ENCODE assay signal across 8 mouse cellular contexts in the genomic region with DNA sequence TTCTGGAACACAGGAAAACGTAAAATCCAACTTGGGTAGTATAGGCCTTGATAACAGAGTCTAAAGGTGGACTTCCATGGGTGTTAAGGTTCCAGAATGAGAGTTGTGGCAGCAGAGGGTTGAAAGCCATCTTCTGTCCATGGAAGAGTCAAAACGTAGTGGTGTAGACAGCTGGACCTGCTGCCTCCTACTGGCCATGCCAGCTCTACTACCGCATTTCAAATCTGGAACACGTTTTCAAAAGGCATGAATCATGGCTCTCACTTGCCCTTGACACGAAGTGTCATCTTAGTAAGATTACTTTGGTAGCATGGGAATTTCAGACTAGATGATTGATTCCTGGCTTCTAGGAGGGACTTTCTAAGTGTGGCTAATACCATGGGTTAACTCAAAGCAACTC. TPM values are rescaled to one million over a fixed set of nuclear protein-coding genes. Genes with fewer than 3 reads are reported as not detected.
DNase-seq lines count a peak whose midpoint lies in the region; ATAC-seq and TF ChIP-seq lines count a peak whose summit lies in the region.

No protein-coding gene starts in this region.

- TF ChIP-seq CTCF in kidney, adult 2 months (conservative IDR thresholded peaks at IDR 0.05; ENCODE audit: insufficient read depth, insufficient read length, low read depth, low read length), result peak; percentile 64
- peak; percentile 42; the same call in 1 of the 2 replicates for TF ChIP-seq CTCF in spleen, adult 2 months (IDR thresholded peaks at IDR 0.05; ENCODE audit: extremely low read depth, insufficient read depth, insufficient read length, insufficient replicate concordance)

- H3K9me3 ChIP-seq in kidney, embryonic 16.5 days (ENCODE audit: low read length), result no peaks in the 10 kb centered on the region
- no peaks in the 10 kb centered on the region for H3K9me3 ChIP-seq in midbrain, embryonic 15.5 days

- H3K4me2 ChIP-seq in kidney, embryonic 16.5 days (replicated peaks; ENCODE audit: low read depth, low read length), result no peak overlapping the region
- no peak overlapping the region for H3K4me2 ChIP-seq in midbrain, embryonic 15.5 days

- H3K27me3 ChIP-seq in kidney, adult 2 months (replicated peaks; ENCODE audit: control insufficient read depth, insufficient read depth, low read length), result no peaks in the 10 kb centered on the region
- no peaks in the 10 kb centered on the region for H3K27me3 ChIP-seq in kidney, embryonic 16.5 days (ENCODE audit: insufficient read depth, low read length)
- no peaks in the 10 kb centered on the region for H3K27me3 ChIP-seq in spleen, adult 2 months (ENCODE audit: control insufficient read depth, insufficient read depth, low read length)
- H3K27me3 ChIP-seq in midbrain, embryonic 15.5 days (replicated peaks), result no peaks in the 10 kb centered on the region

- peak; percentile 36 for DNase-seq in kidney, adult 2 months
- peak; percentile 76 for DNase-seq in adrenal gland, adult 2 months
- DNase-seq in kidney, postnatal 36 days, result peak; percentile 29 to 64
- DNase-seq in spleen, adult 2 months (ENCODE audit: low read depth in 1 of 2, low spot score in 2 of 2), result peak in 1 of 2 experiments; percentile 52
- no peak for DNase-seq in frontal cortex, postnatal 14 days (ENCODE audit: low spot score in 2 of 2)
- DNase-seq in layer of hippocampus, adult 18-20 months (ENCODE audit: low spot score in 2 of 2), result no peak

- no peaks in the 10 kb centered on the region for H3K4me1 ChIP-seq in kidney, adult 2 months (ENCODE audit: control insufficient read depth, insufficient read depth, low read length)
- H3K4me1 ChIP-seq in kidney, embryonic 16.5 days (ENCODE audit: insufficient read depth, low read length), result 0 out of 2 replicates have a peak, but pooled peaks cover 4% of the 10 kb centered on the region
- no peaks in the 10 kb centered on the region; the same call in 1 of the 2 replicates for H3K4me1 ChIP-seq in spleen, adult 2 months (ENCODE audit: control insufficient read depth, insufficient read depth, insufficient read length)
- H3K4me1 ChIP-seq in midbrain, embryonic 15.5 days, result no peaks in the 10 kb centered on the region

- 42% methylated on average over 5 of the region's 5 CpGs for WGBS in kidney, adult 2 months
- 71% methylated on average over 5 of the region's 5 CpGs for WGBS in kidney, embryonic 16.5 days
- 37% methylated on average over 5 of the region's 5 CpGs for WGBS in spleen, adult 2 months
- 76% methylated on average over 5 of the region's 5 CpGs for WGBS in midbrain, embryonic 15.5 days

- ATAC-seq in kidney, embryonic 16.5 days (ENCODE audit: low FRiP score, low TSS enrichment), result no peak
- ATAC-seq in midbrain, embryonic 15.5 days (replicated peaks), result no peak

- H3K27ac ChIP-seq in kidney, adult 2 months (ENCODE audit: insufficient read depth, low read depth, low read length), result no peak overlapping the region
- H3K27ac ChIP-seq in kidney, embryonic 16.5 days (ENCODE audit: low read length), result no peak overlapping the region
- no peak overlapping the region for H3K27ac ChIP-seq in spleen, adult 2 months (ENCODE audit: insufficient read depth, low read length)
- no peak overlapping the region for H3K27ac ChIP-seq in midbrain, embryonic 15.5 days

- no peaks in the 10 kb centered on the region for H3K36me3 ChIP-seq in kidney, adult 2 months (ENCODE audit: control insufficient read depth, insufficient read depth, low read length)
- H3K36me3 ChIP-seq in kidney, embryonic 16.5 days (ENCODE audit: insufficient read depth, low read length), result no peaks in the 10 kb centered on the region
- H3K36me3 ChIP-seq in spleen, adult 2 months (ENCODE audit: control insufficient read depth, insufficient read depth, low read length), result no peaks in the 10 kb centered on the region
- no peaks in the 10 kb centered on the region for H3K36me3 ChIP-seq in midbrain, embryonic 15.5 days (replicated peaks)

- no peak overlapping the region for H3K4me3 ChIP-seq in kidney, adult 2 months (ENCODE audit: insufficient read depth, low read depth, low read length)
- H3K4me3 ChIP-seq in kidney, embryonic 16.5 days (ENCODE audit: low read length), result no peak overlapping the region
- H3K4me3 ChIP-seq in spleen, adult 2 months (ENCODE audit: extremely low read depth, insufficient read depth, insufficient read length), result no peak overlapping the region
- no peak overlapping the region for H3K4me3 ChIP-seq in midbrain, embryonic 15.5 days

- H3K9ac ChIP-seq in kidney, embryonic 16.5 days (replicated peaks; ENCODE audit: low read length), result no peak overlapping the region
- no peak overlapping the region for H3K9ac ChIP-seq in midbrain, embryonic 15.5 days

- no peak for TF ChIP-seq POLR2A in kidney, adult 2 months (IDR thresholded peaks at IDR 0.05; ENCODE audit: low read depth, low read length)
- TF ChIP-seq POLR2A in spleen, adult 2 months (IDR thresholded peaks at IDR 0.05; ENCODE audit: low read depth, low read length), result no peak

RNA-seq across cellular contexts. Expression of gene Cecr2, which starts 8.0 kb away (rescaled TPM):
- 4.4 and 5.4 TPM in 2 replicates for polyA plus RNA-seq in kidney, adult 2 months (2012; rRNA removed)
- polyA plus RNA-seq in kidney, embryonic 16.5 days (2015; fragmentation: Nextera tagmentation; extraction: Ambion mirVana), result 3.9 and 4.8 TPM in 2 replicates
- total RNA-seq in adrenal gland, adult 2 months (2021), result 1 to 10 TPM; 5.9 to 6.8 TPM
- polyA plus RNA-seq in adrenal gland, adult 2 months (2012; rRNA removed), result 4.4 and 5.2 TPM in 2 replicates
- 9.1 and 13.1 TPM in 2 replicates for polyA plus RNA-seq in spleen, adult 2 months (2012; rRNA removed)
- polyA plus RNA-seq in midbrain, embryonic 15.5 days (2015; fragmentation: Nextera tagmentation; extraction: Ambion mirVana), result 2.2 and 2.7 TPM in 2 replicates
- 10 to 100 TPM; 11.4 to 15.1 TPM for total RNA-seq in layer of hippocampus, adult 18-20 months (2021)

Comparison
In these comparisons a context has a peak if more than half of its experiments do, and no peak if none do; other contexts are left out.
1. DNase-seq: peak in kidney, adult 2 months (single experiment), adrenal gland, adult 2 months (single experiment) and kidney, postnatal 36 days (2 of 2); none in frontal cortex, postnatal 14 days (0 of 2) and layer of hippocampus, adult 18-20 months (0 of 2).